Mouse (Mus musculus): ENCODE results near the gene Gm19935. TPM values are rescaled to one million over a fixed set of nuclear protein-coding genes. Genes with fewer than 3 reads are reported as not detected.

Gene Gm19935
- polyA plus RNA-seq, 1 experiment from 2014 or later, result not detected

DNA sequence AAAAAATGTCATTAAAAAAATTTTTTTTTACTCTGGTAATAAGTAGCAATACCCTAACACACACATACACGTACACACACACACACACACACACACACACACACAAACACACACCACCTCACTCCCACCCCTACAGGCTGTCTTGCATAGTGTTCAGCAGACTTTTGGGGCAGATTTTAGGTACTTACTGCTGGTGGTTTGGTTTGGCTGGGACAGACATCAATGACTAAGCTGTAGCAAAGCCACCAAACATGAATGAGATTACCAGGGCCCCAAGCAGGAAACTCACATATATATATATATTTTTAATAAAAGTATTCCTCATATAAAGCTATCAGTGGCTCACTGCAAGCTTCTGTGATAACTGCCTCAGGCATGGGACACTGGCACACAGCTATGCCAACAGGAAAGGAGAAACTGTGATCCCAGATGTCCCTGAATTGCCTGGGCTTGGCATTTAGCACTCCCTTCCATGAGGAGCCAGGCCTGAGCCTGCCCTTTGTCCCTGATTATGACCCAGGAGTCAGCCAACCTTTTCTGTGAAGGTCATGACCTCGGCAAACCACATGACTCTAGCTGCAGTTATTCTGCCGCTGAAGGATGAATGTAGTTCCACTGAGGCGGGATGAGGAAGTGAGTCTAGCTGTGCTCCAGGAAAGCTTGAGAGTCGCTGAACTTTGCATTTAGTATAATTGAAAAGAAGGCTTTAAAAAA lies 15.5 kb upstream of the Gm19935 start:
- no peak overlapping the region for H3K4me3 ChIP-seq (ENCODE audit: low read length)
- H3K4me1 ChIP-seq (ENCODE audit: insufficient read depth, low read length), result peaks cover 15% of the 10 kb centered on the region
- 51% methylated on average over 5 of the region's 5 CpGs for WGBS
- ATAC-seq (ENCODE audit: low FRiP score, low TSS enrichment), result no peak
- H3K9me3 ChIP-seq (ENCODE audit: low read length), result no peaks in the 10 kb centered on the region
- H3K27ac ChIP-seq (ENCODE audit: low read length), result no peak overlapping the region
- H3K9ac ChIP-seq (replicated peaks; ENCODE audit: low read length), result no peak overlapping the region
- H3K36me3 ChIP-seq (ENCODE audit: insufficient read depth, low read length), result no peaks in the 10 kb centered on the region
- no peak overlapping the region for H3K4me2 ChIP-seq (replicated peaks; ENCODE audit: low read depth, low read length)
- H3K27me3 ChIP-seq (ENCODE audit: insufficient read depth, low read length), result no peaks in the 10 kb centered on the region

DNA sequence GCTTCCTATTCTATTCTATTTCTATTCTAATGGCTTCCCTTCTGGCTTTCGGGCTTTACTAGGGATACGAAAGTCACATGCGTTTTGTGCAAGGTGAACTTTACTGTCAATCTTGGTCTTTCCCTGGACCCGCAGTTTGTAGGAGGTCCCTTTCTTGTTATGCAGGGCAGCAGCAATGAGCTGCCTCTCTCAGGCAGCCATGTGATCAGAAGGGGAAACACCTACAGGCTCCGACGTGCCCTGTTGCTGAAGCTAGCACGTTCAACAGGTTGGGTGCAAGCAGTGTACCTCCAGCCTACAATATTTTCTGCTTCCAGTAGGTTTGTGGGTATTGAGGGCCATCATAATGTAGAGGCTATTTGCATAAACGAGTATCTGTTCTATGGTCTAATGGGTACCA lies 13.8 kb upstream of the Gm19935 start:
- ATAC-seq (ENCODE audit: low FRiP score, low TSS enrichment), result no peak
- Histone ChIP-seq H3K4me1 (ENCODE audit: insufficient read depth, low read length) (peaks cover 15% of the 10 kb centered on the region), H3K36me3 (ENCODE audit: insufficient read depth, low read length) (no peaks in the 10 kb centered on the region), H3K4me2 (replicated peaks; ENCODE audit: low read depth, low read length) (no peak overlapping the region), H3K9ac (replicated peaks; ENCODE audit: low read length) (no peak overlapping the region), H3K27me3 (ENCODE audit: insufficient read depth, low read length) (no peaks in the 10 kb centered on the region), H3K9me3 (ENCODE audit: low read length) (no peaks in the 10 kb centered on the region), H3K27ac (ENCODE audit: low read length) (no peak overlapping the region), H3K4me3 (ENCODE audit: low read length) (no peak overlapping the region)
- WGBS, result 68% methylated on average over 8 of the region's 8 CpGs

GRCm38 (mm10) chr8:90829825-90830224 lies 12.6 kb upstream of the Gm19935 start:
- Histone ChIP-seq H3K9me3 (ENCODE audit: low read length) (no peaks in the 10 kb centered on the region), H3K4me1 (ENCODE audit: insufficient read depth, low read length) (peaks cover 15% of the 10 kb centered on the region), H3K27ac (ENCODE audit: low read length) (no peak overlapping the region), H3K27me3 (ENCODE audit: insufficient read depth, low read length) (no peaks in the 10 kb centered on the region), H3K4me3 (ENCODE audit: low read length) (peak overlapping the region; percentile 56; the same call in 1 of the 2 replicates), H3K9ac (replicated peaks; ENCODE audit: low read length) (no peak overlapping the region), H3K4me2 (replicated peaks; ENCODE audit: low read depth, low read length) (peak overlapping the region; percentile 87), H3K36me3 (ENCODE audit: insufficient read depth, low read length) (no peaks in the 10 kb centered on the region)
- ATAC-seq (ENCODE audit: low FRiP score, low TSS enrichment), result no peak
- 96% methylated on average over 1 of the region's 1 CpGs for WGBS

DNA sequence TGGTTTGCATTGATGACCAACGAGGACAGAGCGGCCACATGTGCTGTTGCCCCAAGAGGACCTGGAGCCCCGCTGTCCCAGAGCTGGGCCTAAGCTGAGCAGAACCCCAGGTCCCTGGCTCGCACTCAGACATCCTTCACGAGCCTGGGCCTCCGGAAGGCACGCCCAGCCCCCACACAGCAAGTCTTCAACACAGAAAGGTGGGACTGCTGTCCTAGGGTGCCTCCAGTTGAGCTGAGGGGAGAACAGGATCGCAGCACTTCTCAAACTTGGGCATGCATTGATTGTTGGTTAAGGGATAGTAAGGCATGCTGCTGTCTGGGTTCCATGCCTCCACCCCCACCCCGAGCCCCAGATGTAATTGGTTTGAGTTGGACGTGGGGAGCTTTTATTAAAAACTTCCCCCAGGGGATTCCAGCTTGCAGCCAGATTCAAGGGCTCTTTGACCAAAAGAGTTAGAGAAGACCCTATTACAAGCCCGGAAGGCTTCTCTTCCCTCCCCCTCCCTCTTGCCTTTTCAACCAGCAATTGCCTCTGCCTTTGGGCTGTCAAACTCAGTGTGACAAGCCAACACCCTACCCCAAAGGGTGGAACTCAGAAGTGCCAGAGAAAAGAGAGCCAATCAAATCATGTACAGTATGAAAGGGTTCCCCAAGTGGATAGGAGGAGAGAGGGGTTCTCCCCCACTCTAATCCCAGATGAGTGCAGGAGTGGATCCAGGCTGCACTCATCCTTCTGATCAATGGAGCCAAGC lies 12.0 kb upstream of the Gm19935 start:
- 1% methylated on average over 11 of the region's 11 CpGs for WGBS
- H3K4me2 ChIP-seq (replicated peaks; ENCODE audit: low read depth, low read length), result peak overlapping the region; percentile 87
- H3K4me1 ChIP-seq (ENCODE audit: insufficient read depth, low read length), result peaks cover 12% of the 10 kb centered on the region
- no peaks in the 10 kb centered on the region for H3K9me3 ChIP-seq (ENCODE audit: low read length)
- no peaks in the 10 kb centered on the region for H3K36me3 ChIP-seq (ENCODE audit: insufficient read depth, low read length)
- peak overlapping the region; percentile 67 for H3K9ac ChIP-seq (replicated peaks; ENCODE audit: low read length)
- peak overlapping the region; percentile 56 for H3K4me3 ChIP-seq (ENCODE audit: low read length)
- H3K27ac ChIP-seq (ENCODE audit: low read length), result no peak overlapping the region
- peak; percentile 79 for ATAC-seq (ENCODE audit: low FRiP score, low TSS enrichment)
- no peaks in the 10 kb centered on the region for H3K27me3 ChIP-seq (ENCODE audit: insufficient read depth, low read length)

DNA sequence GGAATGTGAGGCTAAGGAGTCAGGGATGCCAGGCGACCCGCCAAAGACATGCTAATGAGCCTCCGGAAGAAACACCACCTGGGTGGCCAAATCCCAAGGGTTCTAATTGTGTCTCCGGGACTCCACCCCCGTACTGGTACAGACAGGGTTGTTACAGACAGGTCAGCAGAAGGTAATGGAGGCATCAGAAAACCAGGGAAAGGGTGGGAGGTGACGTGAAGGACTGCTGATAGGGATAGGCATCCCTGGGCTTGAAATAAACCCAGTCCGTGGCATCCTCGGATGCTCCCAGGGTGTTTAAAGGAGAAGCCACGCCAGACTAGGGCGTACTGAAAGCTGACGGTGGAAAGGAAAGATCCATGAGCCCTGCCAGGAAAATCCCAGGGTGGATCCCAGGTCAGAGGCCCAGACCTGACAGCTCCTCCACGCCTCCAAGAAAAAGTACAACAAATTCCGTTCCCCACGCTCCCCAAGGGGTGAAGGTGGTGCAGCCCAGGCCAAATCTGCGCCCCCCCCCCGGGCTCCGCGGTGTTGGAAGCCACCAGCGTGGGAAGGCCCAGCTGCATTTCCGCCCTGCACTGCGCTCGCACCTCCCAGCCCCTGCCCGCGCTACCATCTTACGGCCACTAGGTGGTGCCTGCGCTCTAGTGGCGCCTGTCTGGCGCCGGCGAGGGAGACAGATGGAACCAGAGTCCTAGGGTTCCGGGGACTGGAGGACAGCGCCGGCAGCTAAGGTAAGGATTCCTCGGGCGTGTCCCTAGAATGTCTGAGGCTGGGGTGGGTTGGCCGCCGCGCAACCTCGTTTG lies 11.2 kb upstream of the Gm19935 start, which contains the start of gene Chd9:
Gene Chd9, plus strand, starts transcription at position 172 of the 806 bp plus-strand sequence.
- H3K36me3 ChIP-seq (ENCODE audit: insufficient read depth, low read length), result no peaks in the 10 kb centered on the region
- 1% methylated on average over 38 of the region's 39 CpGs for WGBS
- peak within 1 kb of the TSS; percentile 58; the same call in 1 of the 2 replicates for H3K27ac ChIP-seq (ENCODE audit: low read length)
- H3K27me3 ChIP-seq (ENCODE audit: insufficient read depth, low read length), result no peaks in the 10 kb centered on the region
- H3K9me3 ChIP-seq (ENCODE audit: low read length), result no peaks in the 10 kb centered on the region
- H3K9ac ChIP-seq (replicated peaks; ENCODE audit: low read length), result peak within 1 kb of the TSS; percentile 67
- H3K4me3 ChIP-seq (ENCODE audit: low read length), result peak within 1 kb of the TSS; percentile 56
- peaks cover 12% of the 10 kb centered on the region for H3K4me1 ChIP-seq (ENCODE audit: insufficient read depth, low read length)
- H3K4me2 ChIP-seq (replicated peaks; ENCODE audit: low read depth, low read length), result peak within 1 kb of the TSS; percentile 87
- peak; percentile 95 for ATAC-seq (ENCODE audit: low FRiP score, low TSS enrichment)

DNA sequence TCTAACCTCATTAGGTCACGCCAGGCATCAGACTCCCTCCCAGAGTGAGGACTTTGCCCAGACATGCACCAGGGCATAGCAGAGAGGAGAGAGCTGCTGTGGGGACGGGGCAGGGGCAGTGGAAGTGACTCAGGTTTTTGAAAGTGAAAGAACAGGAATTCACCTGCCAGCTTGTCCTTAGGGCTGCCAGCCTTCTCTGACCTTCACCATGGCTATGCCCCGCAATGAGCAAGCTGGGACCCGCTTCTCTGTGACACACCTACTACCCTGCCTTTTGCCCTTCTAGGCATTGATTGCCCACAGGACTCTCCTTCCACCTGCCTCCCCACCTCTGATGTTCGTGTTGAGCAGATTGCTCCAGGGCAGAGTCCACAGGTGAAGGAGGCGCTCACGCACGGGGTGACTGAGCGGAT lies 8.3 kb upstream of the Gm19935 start:
- Histone ChIP-seq H3K27ac (ENCODE audit: low read length) (no peak overlapping the region), H3K36me3 (ENCODE audit: insufficient read depth, low read length) (no peaks in the 10 kb centered on the region), H3K9ac (replicated peaks; ENCODE audit: low read length) (no peak overlapping the region), H3K4me3 (ENCODE audit: low read length) (no peak overlapping the region), H3K27me3 (ENCODE audit: insufficient read depth, low read length) (no peaks in the 10 kb centered on the region), H3K9me3 (ENCODE audit: low read length) (no peaks in the 10 kb centered on the region), H3K4me2 (replicated peaks; ENCODE audit: low read depth, low read length) (no peak overlapping the region), H3K4me1 (ENCODE audit: insufficient read depth, low read length) (peaks cover 12% of the 10 kb centered on the region)
- 0 out of 2 replicates have a peak, but pooled peaks have one; percentile 24 for ATAC-seq (ENCODE audit: low FRiP score, low TSS enrichment)
- 73% methylated on average over 9 of the region's 9 CpGs for WGBS

- ATAC-seq (ENCODE audit: low FRiP score, low TSS enrichment), result no peak; the same call in 1 of the 2 replicates
- 35% methylated on average over 11 of the region's 11 CpGs for WGBS
- Histone ChIP-seq H3K4me1 (ENCODE audit: insufficient read depth, low read length) (no peaks in the 10 kb centered on the region), H3K27ac (ENCODE audit: low read length) (no peak overlapping the region), H3K36me3 (ENCODE audit: insufficient read depth, low read length) (no peaks in the 10 kb centered on the region), H3K9me3 (ENCODE audit: low read length) (no peaks in the 10 kb centered on the region), H3K27me3 (ENCODE audit: insufficient read depth, low read length) (no peaks in the 10 kb centered on the region), H3K4me3 (ENCODE audit: low read length) (no peak overlapping the region), H3K4me2 (replicated peaks; ENCODE audit: low read depth, low read length) (no peak overlapping the region), H3K9ac (replicated peaks; ENCODE audit: low read length) (no peak overlapping the region)
Observed at GRCm38 (mm10) chr8:90822443-90822842, 5.2 kb upstream of the Gm19935 start.

DNA sequence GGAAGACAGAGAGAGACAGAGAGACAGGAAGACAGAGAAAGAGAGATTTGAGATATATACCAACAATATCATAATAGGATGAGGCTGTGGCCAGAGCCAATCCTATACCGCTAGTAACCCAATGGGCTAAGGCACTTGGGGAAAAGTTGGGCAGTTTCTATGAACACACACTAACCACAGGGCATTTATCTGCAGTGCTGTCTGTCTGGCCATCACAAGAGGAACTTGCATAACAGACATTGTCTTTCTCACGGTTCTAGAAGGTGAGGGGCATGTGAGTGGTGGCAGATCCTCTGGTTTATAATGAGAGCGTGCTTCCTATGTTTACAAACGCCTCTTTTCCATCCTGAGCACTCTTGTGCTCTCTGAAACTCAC lies 3.1 kb upstream of the Gm19935 start:
- WGBS, result 88% methylated on average over 4 of the region's 4 CpGs
- no peak overlapping the region for H3K9ac ChIP-seq (replicated peaks; ENCODE audit: low read length)
- no peak overlapping the region for H3K27ac ChIP-seq (ENCODE audit: low read length)

GRCm38 (mm10) chr8:90819561-90820320 lies 2.5 kb upstream of the Gm19935 start:
- H3K4me3 ChIP-seq (ENCODE audit: low read length), result no peak overlapping the region
- no peaks in the 10 kb centered on the region for H3K9me3 ChIP-seq (ENCODE audit: low read length)
- H3K4me2 ChIP-seq (replicated peaks; ENCODE audit: low read depth, low read length), result no peak overlapping the region
- H3K4me1 ChIP-seq (ENCODE audit: insufficient read depth, low read length), result no peaks in the 10 kb centered on the region
- WGBS, result 89% methylated on average over 9 of the region's 9 CpGs
- no peak for ATAC-seq (ENCODE audit: low FRiP score, low TSS enrichment)
- no peaks in the 10 kb centered on the region for H3K27me3 ChIP-seq (ENCODE audit: insufficient read depth, low read length)
- no peaks in the 10 kb centered on the region for H3K36me3 ChIP-seq (ENCODE audit: insufficient read depth, low read length)
- no peak overlapping the region for H3K27ac ChIP-seq (ENCODE audit: low read length)
- no peak overlapping the region for H3K9ac ChIP-seq (replicated peaks; ENCODE audit: low read length)

More for the DNA sequence above, 3.1 kb upstream of the Gm19935 start:
- Histone ChIP-seq H3K4me2 (replicated peaks; ENCODE audit: low read depth, low read length) (no peak overlapping the region), H3K36me3 (ENCODE audit: insufficient read depth, low read length) (no peaks in the 10 kb centered on the region), H3K4me3 (ENCODE audit: low read length) (no peak overlapping the region), H3K9me3 (ENCODE audit: low read length) (no peaks in the 10 kb centered on the region), H3K27me3 (ENCODE audit: insufficient read depth, low read length) (no peaks in the 10 kb centered on the region), H3K4me1 (ENCODE audit: insufficient read depth, low read length) (no peaks in the 10 kb centered on the region)
- ATAC-seq (ENCODE audit: low FRiP score, low TSS enrichment), result no peak

All from kidney, embryonic 16.5 days (tissue).